Mouse (Mus musculus) CD4-positive, CD25-positive, alpha-beta regulatory T cell, adult 4 months (primary cell): Measurements from ENCODE around the gene Klhl12. TPM values are rescaled to one million over a fixed set of nuclear protein-coding genes. Genes with fewer than 3 reads are reported as not detected.
"Not testable (repeated sequence)": the region's sequence is repeated elsewhere in the genome, so short reads cannot be mapped to it uniquely, and the experiment has no call there.

ENCODE experiments used
- ATAC-seq: one replicate; pipeline ENCODE4 v1.8.0; 2017
- polyA plus RNA-seq, 2 experiments: library from polyadenylated mRNA; unstranded; fragments of 100-300 nt; shearing (Covaris generic); gene quantifications; one replicate each; pipeline ENCODE4 v1.2.1; 2017

The Klhl12 gene
- polyA plus RNA-seq, 2 experiments from 2014 or later: 13.7 to 15.8 TPM

- no peak for ATAC-seq
Measured at GRCm38 (mm10) chr1:134516491-134517198, 61.3 kb downstream of the Klhl12 start.

- ATAC-seq: not testable (repeated sequence)
Measured at GRCm38 (mm10) chr1:134517841-134518240, 62.5 kb downstream of the Klhl12 start.

GRCm38 (mm10) chr1:134518677-134519076, 63.3 kb downstream of the Klhl12 start:
- peak; percentile 91 for ATAC-seq

GRCm38 (mm10) chr1:134519201-134519600, 63.9 kb downstream of the Klhl12 start:
- ATAC-seq: not testable (repeated sequence)

- no peak for ATAC-seq
Measured at GRCm38 (mm10) chr1:134520001-134520721, 64.8 kb downstream of the Klhl12 start.

GRCm38 (mm10) chr1:134521163-134521562, 65.8 kb downstream of the Klhl12 start:
- no peak for ATAC-seq

- ATAC-seq: no peak
Measured at GRCm38 (mm10) chr1:134522325-134522724, 67.0 kb downstream of the Klhl12 start.

GRCm38 (mm10) chr1:134524424-134524823, 69.1 kb downstream of the Klhl12 start:
- peak; percentile 71 for ATAC-seq

GRCm38 (mm10) chr1:134525015-134525414, 69.7 kb downstream of the Klhl12 start:
- ATAC-seq: no peak

- no peak for ATAC-seq
Measured at GRCm38 (mm10) chr1:134526752-134527151, 71.4 kb downstream of the Klhl12 start.

- ATAC-seq: no peak
Measured at GRCm38 (mm10) chr1:134530618-134531017, 75.3 kb downstream of the Klhl12 start.

- ATAC-seq: not testable (repeated sequence)
Measured at GRCm38 (mm10) chr1:134533710-134534109, 78.4 kb downstream of the Klhl12 start.

GRCm38 (mm10) chr1:134535054-134535453, 79.7 kb downstream of the Klhl12 start:
- no peak for ATAC-seq

- ATAC-seq: no peak
Measured at GRCm38 (mm10) chr1:134535513-134535912, 80.2 kb downstream of the Klhl12 start.

- no peak for ATAC-seq
Measured at GRCm38 (mm10) chr1:134540610-134541009, 85.3 kb downstream of the Klhl12 start.

Other genes with a start within 250 kb of the Klhl12 start
- gene Adora1, start 220.1 kb upstream of the Klhl12 start, polyA plus RNA-seq: under 1 TPM in 1 of 2 experiments, not detected in 1; 0.26 TPM
- gene Myog, start 165.5 kb upstream of the Klhl12 start, polyA plus RNA-seq: not detected
- under 1 TPM in 1 of 2 experiments, not detected in 1; 0.20 TPM for gene Ppfia4, start 122.6 kb upstream of the Klhl12 start, polyA plus RNA-seq
- 10 to 100 TPM; 20.3 to 23.8 TPM for gene Tmem183a, start 93.6 kb upstream of the Klhl12 start, polyA plus RNA-seq
- not detected for gene 4933406M09Rik, start 69.6 kb upstream of the Klhl12 start, polyA plus RNA-seq
- gene Cyb5r1, start 50.0 kb upstream of the Klhl12 start, polyA plus RNA-seq: 10 to 100 TPM; 20.9 to 26.2 TPM
- 10 to 100 TPM; 26.7 to 30.7 TPM for gene Adipor1, start 40.2 kb upstream of the Klhl12 start, polyA plus RNA-seq
- gene Rabif, start 39.1 kb downstream of the Klhl12 start, polyA plus RNA-seq: 10 to 100 TPM; 45.5 to 47.1 TPM
- gene Mgat4e, start 94.2 kb downstream of the Klhl12 start, polyA plus RNA-seq: not detected
- gene Kdm5b, start 104.6 kb downstream of the Klhl12 start, polyA plus RNA-seq: 10 to 100 TPM; 15.5 to 18.1 TPM
- under 1 TPM; 0.13 to 0.33 TPM for gene Syt2, start 191.1 kb downstream of the Klhl12 start, polyA plus RNA-seq